Mouse (Mus musculus) testis, postnatal 14 days (tissue): ENCODE data around the gene 1500015O10Rik.

Source experiments
- DNase-seq: peaks from one replicate; pipeline ENCODE4 v3.0.0; 2021; ENCODE audit warnings: low spot score

The 1500015O10Rik gene

DNA sequence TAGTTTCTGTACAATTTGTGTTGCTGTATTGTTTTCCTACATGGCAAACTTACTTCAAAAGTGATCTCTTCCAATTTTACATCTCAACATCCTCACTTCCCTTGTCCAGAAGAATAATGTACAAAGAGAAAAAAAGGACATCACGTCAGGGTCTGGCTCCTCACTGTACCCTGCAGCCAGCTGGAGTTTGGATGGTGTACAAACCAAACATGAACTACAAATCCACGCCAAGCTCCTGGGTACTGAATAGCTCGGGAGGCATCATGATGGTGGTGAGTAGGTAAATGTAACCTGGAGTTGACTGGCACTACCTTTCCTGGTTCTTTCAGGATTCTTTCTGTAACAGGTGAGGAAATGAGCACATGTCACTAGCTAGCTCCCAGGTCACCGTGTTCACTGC lies 43.7 kb downstream of the 1500015O10Rik start:
- DNase-seq, result no peak

DNA sequence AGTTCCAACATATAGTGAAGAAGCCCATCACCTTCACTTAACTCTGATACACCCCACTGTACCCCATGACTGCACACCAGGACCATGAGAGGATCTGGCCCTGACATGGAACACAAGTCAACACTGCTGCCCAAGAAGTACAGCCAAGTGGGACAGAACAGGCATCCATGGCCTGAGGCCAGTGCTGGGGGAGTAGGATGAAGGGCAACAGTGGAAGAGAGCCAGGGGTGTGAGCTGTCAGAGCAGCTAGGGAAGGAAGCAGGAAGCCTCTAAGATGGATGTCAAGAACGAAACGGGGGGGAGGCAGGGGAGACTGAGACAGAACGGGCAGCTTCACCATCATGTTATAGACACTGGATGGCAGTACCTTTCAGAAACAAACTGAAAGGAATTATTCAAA lies 45.7 kb downstream of the 1500015O10Rik start:
- no peak for DNase-seq

DNA sequence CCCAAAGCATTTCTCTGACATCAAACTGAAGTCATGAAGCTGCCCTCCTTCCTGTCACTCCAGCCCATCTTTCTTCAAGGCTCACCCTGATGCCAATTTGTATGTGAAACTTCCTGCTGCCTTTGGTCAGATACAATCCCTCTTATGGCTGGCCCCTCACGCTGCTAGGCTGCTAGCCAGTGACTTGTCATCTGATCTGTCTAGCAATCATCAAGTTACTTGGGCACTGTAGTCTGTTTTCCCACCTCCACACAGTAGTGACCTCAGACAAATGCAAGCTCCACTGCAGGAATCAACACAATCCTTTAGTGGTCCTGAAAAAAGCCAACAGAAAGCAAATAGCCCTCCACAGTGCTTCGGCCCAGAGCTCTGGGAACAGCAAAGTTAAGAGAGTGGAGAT lies 50.8 kb downstream of the 1500015O10Rik start:
- no peak for DNase-seq

DNA sequence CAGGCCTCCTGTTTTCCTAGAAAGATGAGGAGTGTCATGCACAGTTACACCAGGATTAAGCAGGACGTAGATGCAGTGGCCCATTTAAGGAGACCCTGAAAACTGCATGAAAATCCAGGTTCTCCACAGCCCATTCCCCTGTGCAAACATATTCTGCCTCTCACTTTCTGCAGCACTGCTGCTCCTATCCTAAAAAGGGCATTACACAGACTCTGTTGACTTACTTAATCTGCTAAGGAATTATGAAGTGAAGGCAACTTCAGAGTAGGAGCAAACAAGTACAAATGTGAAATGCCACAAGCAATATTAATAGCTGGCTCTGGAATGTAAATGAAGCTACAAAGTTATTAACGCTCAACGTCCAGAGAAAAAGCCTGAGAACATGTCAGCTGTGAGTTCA lies 51.3 kb downstream of the 1500015O10Rik start:
- no peak for DNase-seq

DNA sequence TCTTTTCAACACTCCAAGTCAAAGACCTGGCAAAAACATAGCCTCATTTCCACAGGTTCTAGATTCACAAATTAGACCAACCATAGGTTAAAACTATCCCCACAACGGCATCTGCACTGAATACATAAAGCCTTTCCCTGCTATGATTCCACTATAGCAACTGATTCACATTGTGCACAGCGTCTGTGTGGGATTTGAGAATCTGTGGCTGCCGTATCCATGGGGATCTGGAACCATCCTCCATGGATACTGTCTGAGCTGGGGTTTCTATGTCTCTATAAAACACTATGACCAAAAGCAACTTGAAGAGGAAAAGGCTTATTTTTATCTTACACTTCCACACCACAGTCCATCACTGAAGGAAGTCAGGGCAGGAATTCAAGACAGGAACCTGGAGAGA lies 52.3 kb downstream of the 1500015O10Rik start:
- DNase-seq, result no peak

DNA sequence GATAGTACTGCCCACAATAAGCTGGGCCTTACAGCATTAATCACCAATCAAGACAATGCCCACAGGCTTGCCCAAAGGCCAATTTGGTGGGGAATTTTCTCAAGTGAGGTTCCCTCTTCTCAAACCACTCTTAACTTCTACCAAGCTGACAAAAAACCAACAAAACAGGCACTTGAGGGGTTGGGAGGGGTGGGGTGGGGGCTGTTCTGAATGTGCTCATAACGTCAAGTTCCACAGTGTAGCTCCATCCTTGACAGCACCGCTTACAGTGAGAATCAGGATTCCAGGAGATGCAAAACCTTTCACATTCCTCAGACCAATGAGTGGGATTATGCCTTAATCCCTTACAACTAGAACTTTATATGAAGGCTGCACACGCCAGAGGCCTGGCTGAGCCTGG lies 52.8 kb downstream of the 1500015O10Rik start:
- no peak for DNase-seq

DNA sequence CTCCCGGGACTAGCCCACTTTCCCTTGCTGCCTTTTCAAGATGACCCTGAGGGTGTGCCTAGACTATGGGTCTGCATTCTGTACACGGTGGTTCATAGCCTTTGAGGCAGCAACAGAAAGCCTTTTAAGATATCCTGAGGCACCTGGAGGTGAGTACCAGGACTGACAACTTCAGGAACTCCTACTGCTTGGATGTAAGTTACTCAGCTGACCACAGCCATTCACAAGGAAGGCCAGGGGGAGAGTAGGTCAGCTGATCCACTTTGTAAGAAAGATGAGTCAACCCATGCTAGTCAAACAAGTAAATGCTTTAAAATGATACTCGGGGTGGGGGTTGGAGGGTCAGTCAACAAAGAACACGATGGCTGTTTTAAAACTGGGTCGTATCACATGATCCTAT lies 54.9 kb downstream of the 1500015O10Rik start:
- DNase-seq, result no peak

DNA sequence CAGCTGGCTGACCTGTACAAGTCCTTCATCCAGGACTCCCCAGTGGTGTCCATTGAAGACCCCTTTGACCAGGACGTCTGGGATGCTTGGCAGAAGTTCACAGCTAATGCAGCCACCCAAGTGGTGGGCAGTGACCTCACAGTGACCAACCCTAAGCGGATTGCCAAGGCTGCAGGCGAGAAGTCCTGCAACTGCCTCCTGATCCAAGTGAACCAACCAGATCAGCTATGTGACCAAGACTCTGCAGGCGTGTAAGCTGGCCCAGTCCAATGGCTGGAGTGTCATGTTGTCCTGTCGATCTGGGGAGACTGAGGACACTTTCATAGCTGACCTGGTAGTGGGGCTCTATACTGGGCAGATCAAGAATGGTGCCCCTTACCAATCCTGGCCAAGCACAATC lies 56.3 kb downstream of the 1500015O10Rik start:
- DNase-seq, result no peak

DNA sequence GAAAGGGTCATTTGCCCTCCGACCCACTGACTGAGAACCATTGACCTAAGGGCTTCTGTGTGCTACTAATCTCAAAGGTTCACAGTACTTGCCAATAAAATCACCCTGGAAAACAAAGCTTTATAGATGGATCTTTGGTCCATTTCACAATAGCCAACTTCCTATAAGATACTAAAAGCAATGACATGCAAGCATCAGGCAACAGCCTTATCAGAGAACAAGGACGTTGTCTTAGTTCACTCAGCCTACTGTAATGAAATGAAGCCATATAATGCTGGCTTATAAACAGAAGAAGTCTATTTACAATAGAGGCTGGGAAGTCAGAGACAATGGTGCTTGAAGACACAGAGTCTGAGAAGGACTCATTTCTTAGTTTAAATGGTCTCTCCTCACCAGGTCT lies 59.4 kb downstream of the 1500015O10Rik start:
- DNase-seq, result no peak
